Mouse (Mus musculus) cerebellum, postnatal 4 days (tissue): Measurements from ENCODE around the gene Tmem62.
"Not testable (repeated sequence)": the region's sequence is repeated elsewhere in the genome, so short reads cannot be mapped to it uniquely, and the experiment has no call there.

Source experiments
- DNase-seq, 2 experiments: peaks; one replicate each; pipeline ENCODE4 v3.0.0; 2022; ENCODE audit warnings: low spot score in 2 of 2, mixed read lengths in 1 of 2

Tmem62 gene

DNA sequence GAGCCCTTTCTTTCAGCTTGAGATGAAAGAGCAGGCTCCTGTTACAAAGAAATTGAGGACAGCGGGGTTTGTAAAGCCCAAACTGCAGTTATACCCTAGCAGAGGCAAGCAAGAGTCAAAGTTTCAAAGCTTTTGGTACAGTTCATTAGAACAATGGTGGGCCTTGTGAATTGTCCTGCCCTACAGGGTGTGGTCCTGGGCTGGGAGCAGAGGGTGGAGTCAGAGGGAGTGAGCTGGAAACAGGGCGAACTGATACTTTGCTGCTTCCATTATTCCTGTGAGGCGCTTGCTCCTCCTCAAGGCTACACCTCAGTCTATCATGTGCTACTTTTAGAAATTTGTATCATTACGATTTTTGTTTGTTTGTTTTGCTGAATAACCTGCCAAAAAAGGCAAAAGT is 14.4 kb downstream of the Tmem62 start:
- no peak for DNase-seq

DNA sequence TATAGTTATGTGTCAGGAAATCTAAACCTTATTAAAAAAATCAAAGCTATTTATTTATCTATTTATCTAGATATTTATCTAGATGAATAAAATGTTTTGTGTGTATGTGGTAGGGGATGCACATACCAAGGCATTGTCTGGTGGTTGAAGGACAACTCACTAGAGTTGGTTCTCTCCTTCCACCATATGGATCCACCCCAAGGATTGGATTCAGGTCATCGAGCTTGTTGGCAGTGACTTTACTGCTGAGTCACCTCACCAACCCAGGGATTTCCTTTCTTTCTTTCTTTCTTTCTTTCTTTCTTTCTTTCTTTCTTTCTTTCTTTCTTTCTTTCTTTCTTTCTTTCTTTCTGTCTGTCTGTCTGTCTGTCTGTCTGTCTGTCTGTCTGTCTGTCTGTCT is 19.8 kb downstream of the Tmem62 start:
- DNase-seq = not testable (repeated sequence)

GRCm38 (mm10) chr2:120998863-120999262 is 22.0 kb downstream of the Tmem62 start:
- DNase-seq = no peak

- no peak for DNase-seq
Observed at GRCm38 (mm10) chr2:121003586-121003985, 26.8 kb downstream of the Tmem62 start.

GRCm38 (mm10) chr2:121004018-121004811 is 27.4 kb downstream of the Tmem62 start:
- no peak for DNase-seq

DNA sequence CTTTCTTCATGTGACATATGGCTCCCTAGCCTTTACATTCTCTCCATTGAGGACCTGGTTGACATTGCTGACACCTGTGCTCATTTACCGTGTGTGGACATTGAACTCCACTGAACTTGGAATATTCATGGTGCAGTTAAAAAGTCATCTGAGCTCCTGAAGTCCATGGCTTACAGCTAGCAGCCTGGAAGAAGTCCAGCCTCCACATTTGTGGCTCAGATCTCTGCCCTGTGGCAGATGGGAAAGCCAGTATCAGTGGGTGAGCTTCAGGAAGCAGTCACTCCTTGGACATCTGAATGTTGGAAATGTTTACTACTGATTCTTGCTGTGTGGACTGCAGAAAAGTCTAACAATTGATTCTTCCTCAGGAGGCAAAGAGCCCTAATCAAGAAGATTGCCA is 30.2 kb downstream of the Tmem62 start:
- DNase-seq = no peak

GRCm38 (mm10) chr2:121007925-121008663 is 31.3 kb downstream of the Tmem62 start, which contains the start of gene Ccndbp1:
Gene Ccndbp1 (plus strand): TSS chr2:121008403.
- DNase-seq = peak; percentile 73 to 88

DNA sequence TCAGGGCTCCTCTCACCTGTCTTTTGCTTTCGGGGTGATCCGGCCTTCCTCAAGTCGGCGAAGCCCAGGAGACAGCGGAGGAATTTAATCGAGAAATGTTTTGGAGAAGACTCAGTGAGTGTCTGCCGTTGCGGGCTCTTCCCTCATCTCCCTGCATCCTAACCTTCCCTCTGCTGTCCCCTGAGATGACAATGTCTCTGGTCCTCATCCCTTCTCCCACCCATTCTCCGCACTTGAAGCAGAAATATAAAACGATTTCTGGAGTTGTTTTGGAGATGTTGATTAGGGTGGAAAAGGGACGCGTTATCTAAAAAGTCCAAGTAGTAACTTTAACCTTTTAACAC is 31.8 kb downstream of the Tmem62 start:
- no peak for DNase-seq

GRCm38 (mm10) chr2:121009071-121009677 is 32.4 kb downstream of the Tmem62 start:
- no peak for DNase-seq

DNA sequence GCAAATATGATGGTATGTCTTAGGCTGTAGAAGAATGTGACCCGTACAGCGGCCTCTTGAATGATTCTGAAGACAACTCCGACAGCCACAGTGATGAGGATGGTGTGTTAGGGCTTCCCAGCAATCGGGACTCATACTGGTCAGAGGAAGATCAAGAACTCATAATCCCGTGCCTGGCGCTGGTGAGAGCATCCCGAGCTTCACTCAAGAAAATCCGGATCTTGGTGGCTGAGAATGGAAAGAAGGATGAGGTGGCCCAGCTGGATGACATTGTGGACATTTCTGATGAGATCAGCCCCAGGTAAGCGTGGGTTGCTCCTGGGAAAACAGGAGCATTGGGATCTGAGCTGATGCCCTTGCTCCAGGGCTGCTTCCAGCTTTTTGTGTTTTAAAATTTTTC is 35.9 kb downstream of the Tmem62 start:
- no peak for DNase-seq

- no peak for DNase-seq
Observed at GRCm38 (mm10) chr2:121015507-121015906, 38.7 kb downstream of the Tmem62 start.

- no peak for DNase-seq
Observed at GRCm38 (mm10) chr2:121016226-121016625, 39.4 kb downstream of the Tmem62 start.

DNA sequence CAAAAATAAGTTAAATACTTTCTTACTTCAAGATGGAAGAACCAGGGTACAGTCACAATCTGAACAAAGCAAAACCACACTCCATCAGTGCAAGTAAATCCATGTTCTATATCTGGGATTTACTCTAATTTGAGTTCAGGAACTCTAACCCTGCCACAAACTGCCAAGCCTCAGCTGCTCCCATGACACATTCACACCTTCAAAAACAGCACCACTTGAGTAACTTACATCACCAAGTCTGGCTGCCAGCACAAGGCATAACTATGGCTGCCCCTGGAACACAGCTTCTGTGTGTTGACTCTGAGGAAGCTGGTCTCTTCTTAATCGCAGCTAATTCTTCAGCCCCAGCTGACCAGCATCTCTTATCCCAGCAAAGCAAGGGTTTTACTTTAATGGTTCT is 40.3 kb downstream of the Tmem62 start:
- no peak for DNase-seq

DNA sequence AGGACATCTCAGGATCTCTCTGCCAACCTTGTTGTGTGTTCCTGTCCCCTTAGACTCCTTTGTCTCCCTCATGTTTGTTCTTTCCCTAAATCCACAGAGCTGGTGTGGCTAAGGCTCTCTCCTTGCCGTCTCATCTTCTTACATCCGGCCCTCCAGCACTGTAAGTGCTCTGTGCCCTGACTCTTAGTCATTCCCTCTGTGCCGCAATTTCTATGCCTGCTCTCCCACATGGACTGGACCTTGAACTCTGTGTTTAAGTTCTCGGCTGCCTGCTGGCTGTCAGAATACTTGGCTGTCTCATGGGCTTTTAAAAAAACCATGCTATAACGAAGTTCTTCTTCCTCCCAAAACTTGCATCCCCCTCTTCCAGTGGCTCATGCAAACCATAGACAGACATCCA is 46.1 kb downstream of the Tmem62 start:
- no peak for DNase-seq

GRCm38 (mm10) chr2:121036733-121037341 is 60.0 kb downstream of the Tmem62 start, which contains the start of gene Epb42:
Gene Epb42 (minus strand): TSS chr2:121037072.
- no peak for DNase-seq

DNA sequence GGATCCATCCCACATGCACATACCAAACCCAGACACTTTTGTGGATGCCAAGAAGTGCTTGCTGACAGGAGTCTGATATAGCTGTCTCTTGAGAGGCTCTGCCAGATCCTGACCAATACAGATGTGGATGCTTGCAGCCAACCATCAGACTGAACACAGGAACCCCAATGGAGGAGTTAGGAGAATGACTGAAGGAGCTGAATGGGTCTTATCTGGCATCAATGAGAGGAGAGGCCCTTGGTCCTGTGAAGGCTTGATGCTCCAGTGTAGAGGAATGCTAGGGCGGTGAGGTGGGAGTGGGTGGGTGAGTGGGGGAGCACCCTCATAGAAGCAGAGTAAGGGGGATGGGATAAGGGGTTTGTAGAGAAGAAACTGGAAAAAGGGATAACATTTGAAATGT is 62.0 kb downstream of the Tmem62 start:
- not testable (repeated sequence) for DNase-seq

DNA sequence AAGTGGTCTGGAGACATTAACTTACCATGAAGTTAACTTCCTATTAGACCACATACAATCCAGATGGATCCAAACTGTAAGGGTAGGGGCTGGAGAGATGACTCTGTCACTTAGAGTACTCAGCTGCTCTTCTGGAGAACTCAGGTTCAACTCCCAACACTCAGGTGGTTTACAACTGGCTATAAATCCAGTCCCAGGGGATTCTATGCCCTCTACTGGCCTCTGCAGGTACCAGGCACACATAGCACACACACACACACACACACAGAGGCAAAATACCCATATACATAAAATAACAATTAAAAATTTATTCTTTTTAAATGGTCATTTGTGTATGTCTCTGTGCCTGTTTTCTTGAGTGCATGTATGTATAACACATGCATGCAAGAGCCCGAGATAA is 62.6 kb downstream of the Tmem62 start:
- no peak for DNase-seq

- DNase-seq = peak in 1 of 2 experiments; percentile 3
Observed at GRCm38 (mm10) chr2:121041098-121041497, 64.3 kb downstream of the Tmem62 start.

GRCm38 (mm10) chr2:121045653-121046052 is 68.8 kb downstream of the Tmem62 start:
- no peak for DNase-seq

GRCm38 (mm10) chr2:121052176-121052575 is 75.4 kb downstream of the Tmem62 start:
- no peak for DNase-seq

DNA sequence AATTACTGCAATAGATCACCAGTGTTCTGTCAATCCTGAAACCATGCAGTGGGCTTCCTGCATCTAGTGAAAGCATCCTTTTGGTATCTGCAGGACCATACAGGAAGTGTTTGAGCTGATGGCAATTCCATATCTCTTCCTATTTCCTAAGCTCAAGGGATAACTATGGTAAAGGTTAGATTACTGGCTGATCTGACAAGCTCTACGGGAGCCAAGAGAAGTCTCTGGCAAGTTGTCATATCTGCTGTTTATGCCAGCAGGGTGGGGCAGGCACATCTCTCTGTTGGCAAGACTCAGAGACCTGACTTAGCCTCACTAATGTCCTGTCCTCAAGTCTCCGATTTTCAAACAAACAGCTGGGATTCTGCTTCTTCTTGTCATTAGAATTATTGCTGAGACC is 77.2 kb downstream of the Tmem62 start:
- no peak for DNase-seq

GRCm38 (mm10) chr2:121055915-121056314 is 79.1 kb downstream of the Tmem62 start:
- no peak for DNase-seq
